Mouse (Mus musculus) bone marrow, adult 2 months (tissue): Measurements from ENCODE around the gene Pfkl. TPM values are rescaled to one million over a fixed set of nuclear protein-coding genes. Genes with fewer than 3 reads are reported as not detected.

Experiments used
- H3K27ac ChIP-seq: fragments of 200-500 bp; 2 replicates; pipeline ENCODE4 v1.5.1; 2012; ENCODE audit warnings: low read depth, mild to moderate bottlenecking, control low read depth, inconsistent platforms, low read length; ENCODE audit not compliant: control insufficient read depth, poor library complexity, insufficient read depth
- H3K4me1 ChIP-seq: fragments of 200-500 bp; 2 replicates; pipeline ENCODE4 v1.6.1; 2011; ENCODE audit warnings: low read length; ENCODE audit not compliant: control insufficient read depth, insufficient read depth
- H3K4me3 ChIP-seq: fragments of 200-500 bp; replicated peaks from 2 replicates; pipeline ENCODE3; 2011; ENCODE audit warnings: mild to moderate bottlenecking, low read depth, low read length, control low read depth; ENCODE audit not compliant: control insufficient read depth
- CTCF ChIP-seq: fragments of 200-500 bp; IDR thresholded peaks from 2 replicates; pipeline ENCODE4 v1.5.1; 2011; ENCODE audit warnings: low read length, control low read depth; ENCODE audit not compliant: control insufficient read depth, insufficient read depth
- POLR2A ChIP-seq: fragments of 200-500 bp; IDR thresholded peaks from 2 replicates; pipeline ENCODE4 v1.6.1; 2011; ENCODE audit warnings: low read depth, mild to moderate bottlenecking, control low read depth, low read length, borderline replicate concordance; ENCODE audit not compliant: control insufficient read depth
- WGBS: fragments of 180-500 bp; shearing (Covaris S2); methylation state at CpG from one replicate; pipeline ENCODE4 v1.1.7; 2018; 5-methylcytosine and 5-hydroxymethylcytosine counted together
- polyA plus RNA-seq: library from polyadenylated mRNA; stranded (reverse); fragments of >200 nt; gene quantifications from 2 replicates; pipeline ENCODE4 v1.2.4, GENCODE M21; 2011; ENCODE audit warnings: low replicate concordance; ENCODE audit not compliant: missing spikeins, insufficient read depth, insufficient read length

Gene Pfkl
- polyA plus RNA-seq, 1 experiment, result 13.3 TPM

DNA sequence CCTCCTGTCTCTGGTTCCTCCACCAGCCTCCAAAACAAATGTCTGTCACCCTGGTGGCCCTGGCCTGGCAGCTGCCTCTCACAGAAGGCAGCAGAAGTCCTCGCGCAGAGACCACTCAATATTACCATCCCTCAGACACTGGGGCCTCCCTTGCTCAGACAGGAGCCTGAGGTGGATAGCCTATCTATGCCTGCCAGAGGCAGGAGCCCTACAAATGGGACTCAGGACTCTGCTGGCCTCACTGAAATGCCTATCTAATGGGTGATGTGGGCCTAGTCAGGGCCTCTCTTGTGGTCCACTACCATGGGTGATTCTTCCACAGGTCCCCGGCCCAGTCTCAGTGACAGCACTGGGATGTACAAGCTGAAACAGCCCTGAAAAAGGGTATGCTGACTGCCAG, 1.7 kb downstream of the Pfkl start:
- H3K4me1 ChIP-seq, result no peaks in the 10 kb centered on the region
- H3K27ac ChIP-seq, result no peak overlapping the region
- H3K4me3 ChIP-seq, result no peak overlapping the region
- TF ChIP-seq CTCF, result no peak
- TF ChIP-seq POLR2A, result no peak
- WGBS, result 69% methylated on average over 3 of the region's 3 CpGs

GRCm38 (mm10) chr10:78007203-78007602, 2.7 kb downstream of the Pfkl start:
- TF ChIP-seq CTCF (no peak), POLR2A (no peak)
- WGBS, result 16% methylated on average over 7 of the region's 7 CpGs
- Histone ChIP-seq H3K27ac (no peak overlapping the region), H3K4me1 (no peaks in the 10 kb centered on the region), H3K4me3 (no peak overlapping the region)

DNA sequence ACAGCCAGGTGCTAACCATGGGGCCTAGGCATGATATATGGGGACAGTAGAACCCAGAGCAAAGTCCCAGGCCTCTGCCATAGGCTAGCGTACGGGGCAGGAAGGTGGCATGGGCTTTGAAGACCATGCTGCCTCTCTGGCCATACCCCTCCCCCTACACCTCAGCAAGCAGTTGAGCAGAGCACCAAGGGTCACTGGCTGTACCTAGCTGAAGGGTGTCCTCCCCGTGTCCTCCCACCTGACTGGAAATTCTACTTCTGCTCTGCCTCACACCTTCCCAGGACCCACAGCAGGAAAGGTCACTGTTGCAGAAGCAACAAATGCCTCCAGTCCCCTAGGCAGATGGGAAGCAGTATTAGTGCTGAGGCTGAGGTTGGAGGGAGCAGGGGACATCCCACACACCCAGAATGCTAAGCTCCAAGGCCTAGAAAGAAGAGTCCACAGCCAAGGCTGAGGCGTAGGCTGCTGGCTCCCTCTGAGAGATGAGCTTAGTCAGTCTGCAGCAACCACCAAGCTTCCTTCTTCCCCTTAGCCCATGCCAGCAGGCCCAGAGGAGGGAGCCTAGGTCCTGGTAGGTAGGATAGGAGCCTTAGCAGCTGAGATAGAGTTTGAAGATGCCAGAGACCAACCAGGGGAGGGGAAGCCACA, 4.0 kb downstream of the Pfkl start:
- H3K4me1 ChIP-seq, result no peaks in the 10 kb centered on the region
- H3K27ac ChIP-seq, result no peak overlapping the region
- WGBS, result 88% methylated on average over 4 of the region's 4 CpGs
- H3K4me3 ChIP-seq, result no peak overlapping the region
- TF ChIP-seq CTCF (no peak), POLR2A (no peak)

GRCm38 (mm10) chr10:78004479-78005100, 5.3 kb downstream of the Pfkl start:
- 81% methylated on average over 3 of the region's 3 CpGs for WGBS
- no peak overlapping the region for H3K4me3 ChIP-seq
- TF ChIP-seq POLR2A (no peak), CTCF (no peak)
- no peaks in the 10 kb centered on the region for H3K4me1 ChIP-seq
- no peak overlapping the region for H3K27ac ChIP-seq

DNA sequence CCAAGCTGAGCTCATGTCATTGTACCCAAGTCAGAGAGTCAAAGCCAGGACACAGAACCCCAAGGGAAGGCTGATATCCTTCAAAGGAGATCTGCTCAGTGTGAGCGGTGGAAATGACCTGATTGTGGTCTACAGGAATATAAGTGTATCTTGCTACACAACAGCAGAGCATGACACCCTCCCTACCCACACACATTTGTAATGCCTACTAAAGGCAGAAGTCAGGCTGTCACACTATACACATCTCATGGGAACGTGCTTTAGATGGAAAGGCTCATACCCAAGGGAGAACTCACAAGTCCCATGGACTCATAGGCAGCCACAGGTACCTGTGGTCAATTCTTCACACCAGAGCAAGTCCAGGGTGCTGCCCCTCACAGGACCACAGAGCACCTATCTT, 7.6 kb downstream of the Pfkl start:
- TF ChIP-seq CTCF, result no peak
- no peak for TF ChIP-seq POLR2A
- H3K4me1 ChIP-seq, result no peaks in the 10 kb centered on the region
- no peak overlapping the region for H3K27ac ChIP-seq
- 87% methylated on average over 2 of the region's 2 CpGs for WGBS
- no peak overlapping the region for H3K4me3 ChIP-seq

- H3K4me3 ChIP-seq, result no peak overlapping the region
- no peaks in the 10 kb centered on the region for H3K4me1 ChIP-seq
- 90% methylated on average over 11 of the region's 11 CpGs for WGBS
- no peak overlapping the region for H3K27ac ChIP-seq
- no peak for TF ChIP-seq POLR2A
- TF ChIP-seq CTCF, result no peak
Observed at GRCm38 (mm10) chr10:78001796-78002195, 8.1 kb downstream of the Pfkl start.

DNA sequence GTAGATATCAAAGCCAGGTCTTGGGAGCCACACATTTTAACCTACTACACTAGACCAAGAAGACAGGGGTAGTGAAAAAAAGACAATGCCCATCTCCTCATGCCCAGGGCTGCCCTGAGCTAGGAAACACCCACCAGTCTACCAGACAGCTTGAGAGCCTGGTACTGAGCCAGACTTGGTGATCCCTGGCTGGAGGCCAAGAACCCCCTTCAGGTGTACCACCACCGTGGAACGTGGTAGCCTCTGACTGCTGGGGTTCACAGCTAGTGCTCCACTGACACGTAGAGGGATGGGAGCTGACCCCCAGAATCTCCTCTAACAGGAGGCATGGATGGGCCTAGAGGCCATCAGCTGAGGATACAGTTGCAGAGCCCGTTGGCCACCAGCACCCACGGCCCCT, 9.7 kb downstream of the Pfkl start:
- 92% methylated on average over 5 of the region's 5 CpGs for WGBS
- no peaks in the 10 kb centered on the region for H3K4me1 ChIP-seq
- H3K27ac ChIP-seq, result no peak overlapping the region
- no peak for TF ChIP-seq POLR2A
- TF ChIP-seq CTCF, result no peak
- H3K4me3 ChIP-seq, result no peak overlapping the region

DNA sequence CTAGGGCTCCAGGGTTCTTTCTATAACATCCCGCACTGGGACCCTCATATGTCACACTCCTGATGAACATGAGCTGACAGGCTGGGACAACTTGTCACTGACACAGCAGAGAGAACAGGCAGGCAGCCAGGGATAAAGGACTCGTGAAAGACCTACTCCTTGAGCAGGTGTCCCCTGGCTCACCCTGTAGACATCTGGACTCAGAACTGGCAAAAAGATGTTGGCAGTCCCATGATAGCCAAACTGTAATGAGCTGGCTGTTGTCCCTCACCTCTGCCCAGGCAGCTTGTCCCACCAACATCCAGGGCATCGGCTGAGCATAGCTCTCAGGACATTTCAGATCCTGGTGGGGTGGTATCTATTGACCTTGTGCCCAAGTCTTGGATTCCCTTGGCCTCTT, 14.2 kb downstream of the Pfkl start:
- 85% methylated on average over 3 of the region's 3 CpGs for WGBS
- no peak for TF ChIP-seq POLR2A
- TF ChIP-seq CTCF, result no peak

More for the DNA sequence above, 14.2 kb downstream of the Pfkl start:
- H3K27ac ChIP-seq, result no peak overlapping the region
- no peak overlapping the region for H3K4me3 ChIP-seq
- no peaks in the 10 kb centered on the region for H3K4me1 ChIP-seq
